Mouse (Mus musculus) megakaryocyte progenitor cell, adult 5-6 weeks (primary cell): ENCODE measurements at regions not wholly inside any gene's neighbourhood (a gene's known extent, or its start where the extent isn't known, plus 50 kb on each side); places are given as distances from the start of the nearest gene placed in this dataset.
A peak's percentile ranks its signal among the peaks of the same experiment; 100 is the strongest.

Experiments used
- ATAC-seq: replicated peaks from 2 replicates; pipeline ENCODE4 v1.8.0; 2016; ENCODE audit warnings: mild to moderate bottlenecking, moderate TSS enrichment, inconsistent platforms; ENCODE audit not compliant: poor library complexity

GRCm38 (mm10) chr14:47857731-47858556, 209.7 kb downstream of the Ktn1 start:
- ATAC-seq: peak; percentile 66

DNA sequence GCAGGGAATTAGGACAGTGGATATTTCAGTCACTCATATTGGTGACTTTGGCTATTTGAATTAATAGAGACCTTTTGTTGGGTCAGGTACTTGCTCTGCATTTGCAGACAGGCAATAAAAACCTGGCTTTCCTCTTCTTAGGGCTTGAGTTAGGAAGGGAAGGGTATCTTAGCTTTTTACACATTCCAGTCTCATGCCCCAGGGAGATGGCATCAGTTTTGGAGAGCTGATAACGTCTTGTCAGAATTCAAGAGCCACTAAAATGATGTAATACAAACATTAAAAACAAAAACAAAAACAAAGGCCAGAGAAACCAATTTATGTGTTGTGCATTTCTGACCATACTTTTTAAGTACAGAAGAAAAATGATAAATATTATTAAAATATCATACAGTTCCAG, 214.3 kb downstream of the Ktn1 start:
- no peak for ATAC-seq

- peak; percentile 90 for ATAC-seq
These were observed 214.8 kb downstream of the Ktn1 start for GRCm38 (mm10) chr14:47863067-47863466.

DNA sequence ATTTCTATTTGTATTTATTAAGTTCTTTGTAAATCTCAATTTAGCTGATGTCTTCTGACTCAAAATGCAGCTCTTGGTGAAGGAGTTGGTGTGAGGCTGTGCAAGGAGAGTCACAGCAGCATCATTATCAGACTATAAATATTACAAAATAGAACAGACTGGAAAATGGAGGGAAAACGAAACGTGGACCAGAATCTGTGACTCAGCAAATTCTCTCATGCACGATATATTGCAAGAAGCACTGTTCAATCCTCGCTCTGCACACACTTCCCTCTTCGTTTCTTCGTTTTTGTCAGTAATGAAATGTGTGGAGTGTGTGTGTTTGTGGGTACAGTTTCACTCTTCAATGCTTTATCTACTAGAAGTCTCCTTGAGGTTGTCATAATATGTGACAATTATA, 215.5 kb downstream of the Ktn1 start:
- peak; percentile 63 for ATAC-seq

DNA sequence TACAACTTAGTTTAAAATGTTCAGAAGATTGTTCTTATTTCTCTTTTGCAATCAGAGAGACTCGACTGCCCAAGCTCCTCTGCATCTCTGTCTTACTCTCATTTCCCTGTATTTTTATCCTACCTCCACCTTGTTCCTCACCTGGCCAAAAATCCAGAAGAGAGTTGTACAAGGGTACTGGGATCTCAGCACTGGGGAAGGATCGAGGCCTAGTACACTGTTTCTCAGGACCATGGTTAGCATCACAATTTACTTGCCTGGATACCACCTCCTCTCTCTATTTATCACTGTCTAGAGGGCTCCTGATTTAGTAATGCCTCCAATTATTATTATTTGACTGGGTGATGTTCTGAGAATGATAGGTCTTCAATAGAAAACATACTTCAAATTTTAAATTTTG, 218.8 kb downstream of the Ktn1 start:
- no peak for ATAC-seq

- ATAC-seq: no peak
These were observed 220.1 kb downstream of the Ktn1 start for GRCm38 (mm10) chr14:47868258-47868780.

DNA sequence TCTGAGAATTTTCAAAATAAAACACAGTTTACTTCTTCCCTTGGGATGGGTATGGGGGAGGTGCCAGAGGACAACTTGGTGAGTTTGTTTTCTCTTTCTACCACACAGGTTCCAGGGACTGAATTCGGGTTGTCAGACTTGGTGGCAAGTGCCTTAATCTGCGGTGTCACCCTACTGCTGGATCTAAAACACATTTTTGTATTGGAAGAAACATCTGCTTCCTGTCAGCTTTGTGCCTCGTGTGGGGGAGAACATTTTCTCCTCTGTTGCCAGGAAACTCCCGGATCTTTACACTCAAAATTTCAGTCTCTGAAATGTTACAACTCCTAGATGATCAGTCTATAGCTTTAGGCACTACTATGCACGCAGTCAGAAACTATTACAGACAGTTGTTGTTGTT, 228.3 kb downstream of the Ktn1 start:
- ATAC-seq: 0 out of 2 replicates have a peak, but pooled peaks have one; percentile 23

DNA sequence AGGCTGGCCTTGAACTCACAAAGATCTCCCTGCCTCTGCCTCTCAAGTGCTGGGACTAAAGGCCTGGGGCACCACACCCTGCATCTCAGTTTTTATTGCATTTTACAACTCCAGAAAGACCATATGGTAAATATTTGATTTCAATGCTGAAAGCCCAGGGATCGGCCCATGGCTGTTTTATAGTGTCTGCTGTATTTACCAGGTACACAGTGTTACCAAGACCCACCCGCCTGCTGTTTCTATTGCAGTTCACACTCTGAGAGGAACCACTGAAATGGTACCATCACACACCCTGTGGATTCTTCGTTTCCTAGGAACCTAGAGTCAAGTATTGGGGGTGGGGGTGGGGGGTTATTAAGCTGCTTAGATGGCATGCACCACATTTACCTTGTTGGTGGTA, 228.9 kb downstream of the Ktn1 start:
- ATAC-seq: no peak

GRCm38 (mm10) chr14:47877771-47878443, 229.7 kb downstream of the Ktn1 start:
- no peak for ATAC-seq

DNA sequence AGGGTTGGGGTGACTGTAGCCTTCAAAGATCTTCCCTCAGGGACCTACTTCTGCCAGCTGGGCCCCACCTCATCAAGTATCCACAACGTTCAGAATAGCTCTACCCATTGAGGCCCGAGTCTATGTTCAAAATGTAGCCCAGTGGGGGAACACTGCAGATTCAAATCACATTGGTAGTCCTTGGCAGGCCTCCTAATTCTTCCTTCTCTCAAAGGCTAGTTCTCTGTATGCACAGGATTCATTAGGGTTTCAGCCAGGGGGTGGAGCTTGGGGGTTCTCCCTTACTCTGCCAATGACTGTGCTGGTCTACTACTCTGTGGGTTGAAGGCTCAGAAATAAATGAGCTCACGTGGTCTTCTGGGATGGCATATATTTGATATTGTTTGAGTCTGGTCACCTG, 235.3 kb upstream of the Peli2 start:
- ATAC-seq: no peak

GRCm38 (mm10) chr14:47890251-47891198, 230.1 kb upstream of the Peli2 start:
- ATAC-seq: no peak

GRCm38 (mm10) chr14:47896581-47896980, 224.0 kb upstream of the Peli2 start:
- ATAC-seq: no peak

- ATAC-seq: peak; percentile 75
These were observed 222.6 kb upstream of the Peli2 start for GRCm38 (mm10) chr14:47897907-47898530.

- no peak for ATAC-seq
These were observed 222.0 kb upstream of the Peli2 start for GRCm38 (mm10) chr14:47898605-47899004.

DNA sequence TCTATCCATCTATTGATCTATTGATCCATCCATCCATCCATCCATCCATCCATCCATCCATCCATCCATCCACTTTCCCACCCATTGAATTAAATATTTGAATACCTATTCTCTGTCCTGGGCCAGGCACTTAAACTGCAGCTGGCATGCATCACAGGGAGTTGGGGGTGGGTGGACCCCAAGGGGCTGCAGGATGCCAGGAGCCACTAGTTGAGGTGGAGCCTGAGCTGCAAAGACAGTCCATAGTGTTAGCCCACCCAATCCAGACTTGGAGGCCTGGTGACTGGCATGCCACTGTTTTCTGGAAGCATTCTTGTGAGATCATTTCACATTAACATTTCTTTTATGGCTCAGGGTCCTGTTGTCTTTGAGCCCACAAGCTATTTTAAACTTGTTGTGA, 215.3 kb upstream of the Peli2 start:
- ATAC-seq: no peak

DNA sequence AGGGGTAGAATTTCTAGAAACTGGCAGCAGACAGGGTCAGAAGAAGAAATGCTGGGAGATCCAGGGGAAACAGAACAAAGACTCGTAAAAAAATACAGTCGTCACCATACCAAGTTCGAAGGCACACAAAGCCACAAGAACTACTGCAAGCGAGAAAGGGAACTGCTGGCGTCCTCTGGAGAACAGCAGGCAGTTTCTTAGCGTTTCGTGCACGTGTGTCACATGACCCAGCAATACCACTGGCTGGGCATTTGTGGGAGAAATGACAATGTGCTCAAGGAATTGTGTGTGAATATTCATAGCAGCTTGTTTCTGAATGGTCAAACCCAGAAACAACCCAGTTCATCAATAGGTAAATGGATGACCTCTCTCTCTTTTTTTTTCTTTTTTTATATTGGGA, 211.5 kb upstream of the Peli2 start:
- peak; percentile 64 for ATAC-seq

DNA sequence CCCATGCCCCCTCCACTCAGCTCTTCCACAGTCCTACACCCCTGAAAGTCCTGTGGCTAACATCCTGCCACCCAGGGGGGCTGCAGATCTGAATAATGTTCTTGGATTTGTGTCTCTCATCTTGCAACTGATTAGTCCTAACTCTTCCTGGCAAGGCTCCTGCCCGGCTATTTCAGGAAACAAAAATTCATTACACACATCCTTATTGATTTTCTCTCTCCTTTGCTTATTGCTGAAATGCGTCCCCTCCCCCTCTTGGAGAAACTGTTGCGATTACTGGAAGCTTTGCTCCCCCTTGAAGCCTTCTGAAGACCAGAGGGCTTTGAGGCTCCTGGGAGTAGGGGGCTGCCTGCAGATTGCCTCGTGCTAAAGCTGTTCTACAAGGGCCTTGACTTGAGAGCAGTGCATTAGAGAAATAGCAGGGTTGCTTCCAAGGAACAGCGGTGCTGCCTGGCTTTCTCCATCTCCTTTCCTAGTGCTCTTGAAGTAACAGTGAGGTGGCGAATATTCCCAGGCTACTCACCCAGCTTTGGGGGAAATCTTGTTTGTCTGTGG, 209.8 kb upstream of the Peli2 start:
- no peak for ATAC-seq

DNA sequence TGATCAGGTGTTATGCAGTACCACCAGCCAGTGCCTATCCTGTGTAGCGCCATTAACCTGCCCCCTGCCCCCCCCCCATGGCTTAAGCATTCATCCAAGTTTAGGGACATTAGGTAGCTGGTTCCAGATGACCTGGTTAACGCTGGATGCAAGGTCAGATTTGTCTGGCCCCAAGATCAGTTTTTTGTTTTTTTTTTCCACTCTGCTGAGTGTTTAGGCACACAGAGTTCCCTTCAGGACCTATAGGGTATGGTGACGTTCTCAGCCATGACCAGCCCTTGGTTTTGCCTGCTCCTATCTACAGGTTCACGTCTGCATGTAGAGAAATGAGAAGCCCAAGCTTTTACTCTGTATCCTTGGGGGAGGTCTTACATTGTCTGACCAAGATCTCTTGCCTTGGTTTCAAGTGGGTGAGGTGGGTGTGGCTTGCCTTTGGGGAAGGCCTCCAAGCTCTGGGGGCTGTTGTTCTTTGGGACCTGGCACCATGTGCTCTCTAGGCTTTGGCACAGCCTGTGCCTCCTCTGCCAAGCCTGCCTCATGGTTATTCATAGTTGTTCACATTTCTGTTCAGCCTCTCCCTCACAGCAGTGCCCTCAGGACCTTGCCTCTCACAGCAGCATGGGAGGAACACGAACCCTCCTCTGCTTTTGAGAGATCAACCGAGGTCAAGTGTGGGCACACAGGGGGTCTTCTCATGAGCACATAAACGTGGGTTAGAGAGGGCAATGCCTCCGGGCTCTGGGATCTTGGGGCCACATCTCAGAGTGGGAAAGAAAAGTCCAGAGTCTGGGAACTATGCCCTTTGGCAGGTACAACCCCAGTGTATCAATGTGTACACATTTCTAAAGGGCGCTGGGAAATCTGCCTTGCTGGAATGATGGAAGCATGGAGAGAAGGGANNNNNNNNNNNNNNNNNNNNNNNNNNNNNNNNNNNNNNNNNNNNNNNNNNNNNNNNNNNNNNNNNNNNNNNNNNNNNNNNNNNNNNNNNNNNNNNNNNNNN, 208.8 kb upstream of the Peli2 start:
- ATAC-seq: no peak

- ATAC-seq: no peak
These were observed 205.0 kb upstream of the Peli2 start for GRCm38 (mm10) chr14:47915621-47916020.
